Mouse (Mus musculus) ES-Bruce4 (cell line): ENCODE results near the gene Crx.

Experiments used
- CTCF ChIP-seq: IDR thresholded peaks from one replicate; pipeline ENCODE4 v1.8.1; 2011; ENCODE audit warnings: low read depth, low read length
- POLR2A ChIP-seq: IDR thresholded peaks from one replicate; pipeline ENCODE4 v1.8.1; 2011; ENCODE audit warnings: low read length; ENCODE audit not compliant: insufficient read depth

DNA sequence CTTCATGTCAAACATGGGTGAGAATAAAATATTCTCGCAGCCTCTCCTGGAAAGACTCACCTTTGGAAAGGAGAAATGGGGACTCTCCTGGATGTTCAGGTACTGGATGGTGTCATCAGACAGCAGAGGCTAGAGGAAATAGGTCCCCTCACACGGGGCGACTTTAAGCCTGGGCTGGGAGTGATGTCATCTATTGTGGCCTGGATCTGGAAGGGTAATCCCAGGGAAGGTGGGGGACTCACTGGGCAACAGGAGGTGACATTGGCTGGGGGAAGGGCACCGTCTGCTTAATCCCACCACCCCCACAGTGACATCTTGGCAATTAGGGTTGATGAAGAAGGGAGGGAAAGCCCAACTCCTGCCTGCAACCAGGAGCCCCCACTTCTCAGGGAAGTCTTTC is at the start of gene Crx:
- TF ChIP-seq CTCF (no peak), POLR2A (no peak)
